ENCODE assay signal across 13 mouse cellular contexts in genomic region chr1:43472046-43472649, GRCm38 (mm10). TPM values are rescaled to one million over a fixed set of nuclear protein-coding genes. Genes with fewer than 3 reads are reported as not detected.
DNase-seq lines count a peak whose midpoint lies in the region; ATAC-seq and TF ChIP-seq lines count a peak whose summit lies in the region.
"Had no signal": no experiment of that assay in that cellular context is flagged by ENCODE, and none has a peak within 500 bp of the region (broad histone marks: within the 10 kb centered on the region; RNA-seq: fewer than 3 reads in every experiment).

No protein-coding gene starts in this region.

- H3K36me3 ChIP-seq in ES-Bruce4 (ENCODE audit: control insufficient read depth, insufficient read depth, low read length, poor library complexity, severe bottlenecking) = no peaks in the 10 kb centered on the region
- H3K36me3 ChIP-seq in hindbrain, embryonic 11.5 days (ENCODE audit: control insufficient read depth, insufficient read depth, low read length) = no peaks in the 10 kb centered on the region
- H3K36me3 ChIP-seq in midbrain, embryonic 13.5 days = no peaks in the 10 kb centered on the region
- H3K36me3 ChIP-seq: heart, embryonic 13.5 days; hindbrain, embryonic 13.5 days had no signal

- WGBS in large intestine, adult 2 months = 37% methylated on average over 8 of the region's 8 CpGs
- WGBS in hindbrain, embryonic 11.5 days = 85% methylated on average over 8 of the region's 8 CpGs
- 86% methylated on average over 8 of the region's 8 CpGs for WGBS in midbrain, embryonic 13.5 days

- peak overlapping the region; percentile 1; the same call in 1 of the 2 replicates for H3K27ac ChIP-seq in gastrocnemius, adult 2 months
- 0 out of 2 replicates have a peak overlapping the region, but pooled peaks have one; percentile 6 for H3K27ac ChIP-seq in ES-Bruce4 (ENCODE audit: insufficient read depth, low read length)
- no peak overlapping the region for H3K27ac ChIP-seq in hindbrain, embryonic 11.5 days (ENCODE audit: low read depth, low read length)
- H3K27ac ChIP-seq in midbrain, embryonic 13.5 days = no peak overlapping the region
- H3K27ac ChIP-seq: heart, embryonic 13.5 days; hindbrain, embryonic 13.5 days had no signal

- no peaks in the 10 kb centered on the region for H3K9me3 ChIP-seq in ES-Bruce4 (replicated peaks; ENCODE audit: control insufficient read depth, insufficient read depth, low read length, poor library complexity, severe bottlenecking)
- no peaks in the 10 kb centered on the region for H3K9me3 ChIP-seq in hindbrain, embryonic 11.5 days (ENCODE audit: control insufficient read depth, low read length)
- no peaks in the 10 kb centered on the region for H3K9me3 ChIP-seq in midbrain, embryonic 13.5 days
- H3K9me3 ChIP-seq: heart, embryonic 13.5 days; hindbrain, embryonic 13.5 days had no signal

- no peak for ATAC-seq in hindbrain, embryonic 11.5 days (ENCODE audit: low FRiP score)
- ATAC-seq in midbrain, embryonic 13.5 days = no peak

- intact Hi-C loops in gastrocnemius, adult 2 months (cut with DNase I) = no loop called here
- intact Hi-C loops in gastrocnemius, postnatal 14 days (cut with DNase I; ENCODE audit: low total_unique reads) = no loop called here

- no peak for TF ChIP-seq CTCF in gastrocnemius, adult 2 months (IDR thresholded peaks at IDR 0.05)
- TF ChIP-seq CTCF in ES-Bruce4 (IDR thresholded peaks at IDR 0.05; ENCODE audit: low read depth, low read length) = no peak

- no peak for DNase-seq in gastrocnemius, adult 2 months
- DNase-seq in gastrocnemius, postnatal 14 days = no peak
- peak; percentile 77 for DNase-seq in large intestine, adult 2 months (ENCODE audit: low read depth, low spot score)
- DNase-seq in lung, postnatal 4 days = peak; percentile 39 to 69
- DNase-seq in testis, postnatal 14 days (ENCODE audit: low spot score) = no peak
- no peak for DNase-seq in hindbrain, embryonic 11.5 days (ENCODE audit: low spot score)
- DNase-seq: cerebellum, adult 9-10 months; kidney, postnatal 10 days; layer of hippocampus, postnatal 36 days had no signal

- H3K4me1 ChIP-seq in ES-Bruce4 (ENCODE audit: control insufficient read depth, insufficient read depth, low read length) = peaks cover 1% of the 10 kb centered on the region
- no peaks in the 10 kb centered on the region for H3K4me1 ChIP-seq in hindbrain, embryonic 11.5 days (replicated peaks; ENCODE audit: control insufficient read depth, insufficient read depth, low read length)
- peaks cover 36% of the 10 kb centered on the region for H3K4me1 ChIP-seq in midbrain, embryonic 13.5 days (replicated peaks)

- H3K27me3 ChIP-seq in ES-Bruce4 (ENCODE audit: control insufficient read depth, insufficient read depth, low read length, poor library complexity, severe bottlenecking) = no peaks in the 10 kb centered on the region
- no peaks in the 10 kb centered on the region for H3K27me3 ChIP-seq in hindbrain, embryonic 11.5 days (ENCODE audit: control insufficient read depth, insufficient read depth, low read length)
- no peaks in the 10 kb centered on the region for H3K27me3 ChIP-seq in midbrain, embryonic 13.5 days
- H3K27me3 ChIP-seq: heart, embryonic 13.5 days; hindbrain, embryonic 13.5 days had no signal

- no peak overlapping the region for H3K4me2 ChIP-seq in hindbrain, embryonic 11.5 days (replicated peaks; ENCODE audit: low read depth, low read length)
- H3K4me2 ChIP-seq in midbrain, embryonic 13.5 days (replicated peaks) = no peak overlapping the region
- H3K4me2 ChIP-seq: heart, embryonic 13.5 days; hindbrain, embryonic 13.5 days had no signal

- no peak overlapping the region for H3K9ac ChIP-seq in ES-Bruce4 (ENCODE audit: low read depth, poor library complexity, severe bottlenecking)
- H3K9ac ChIP-seq in hindbrain, embryonic 11.5 days (ENCODE audit: low read depth, low read length) = no peak overlapping the region
- no peak overlapping the region for H3K9ac ChIP-seq in midbrain, embryonic 13.5 days (replicated peaks)
- H3K9ac ChIP-seq: heart, embryonic 13.5 days; hindbrain, embryonic 13.5 days had no signal

- TF ChIP-seq EP300 in ES-Bruce4 (IDR thresholded peaks at IDR 0.05; ENCODE audit: insufficient read depth, low read depth, low read length) = no peak

- no peak overlapping the region for H3K4me3 ChIP-seq in gastrocnemius, adult 2 months
- no peak overlapping the region for H3K4me3 ChIP-seq in ES-Bruce4 (ENCODE audit: low read depth, low read length)
- no peak overlapping the region for H3K4me3 ChIP-seq in hindbrain, embryonic 11.5 days (ENCODE audit: low read depth, low read length)
- no peak overlapping the region for H3K4me3 ChIP-seq in midbrain, embryonic 13.5 days (replicated peaks)
- H3K4me3 ChIP-seq: heart, embryonic 13.5 days; hindbrain, embryonic 13.5 days had no signal

- TF ChIP-seq POLR2A in ES-Bruce4 (IDR thresholded peaks at IDR 0.05; ENCODE audit: insufficient read depth, low read length) = no peak

RNA-seq across cellular contexts. Expression of gene Nck2, which starts 27.8 kb away (rescaled TPM):
- total RNA-seq in gastrocnemius, adult 2 months (2021) = 10 to 100 TPM; 18.0 to 18.6 TPM
- 10 to 100 TPM; 18.6 to 24.1 TPM for total RNA-seq in gastrocnemius, postnatal 14 days (2021)
- 19.8 and 21.2 TPM in 2 replicates for polyA plus RNA-seq in ES-Bruce4 (2011; ENCODE audit: insufficient read depth, insufficient read length, low read depth, missing spikeins)
- 29.8 and 42.0 TPM in 2 replicates for polyA plus RNA-seq in large intestine, adult 2 months (2012; rRNA removed)
- 31.9 and 35.5 TPM in 2 replicates for polyA plus RNA-seq in hindbrain, embryonic 11.5 days (2014; fragmentation: Nextera tagmentation; extraction: Ambion mirVana)
- polyA plus RNA-seq in midbrain, embryonic 13.5 days (2015; fragmentation: Nextera tagmentation; extraction: Ambion mirVana) = 31.8 and 35.4 TPM in 2 replicates

Comparison
In these comparisons a context has a peak if more than half of its experiments do, and no peak if none do; other contexts are left out.
1. DNase-seq: peak in large intestine, adult 2 months (single experiment) and lung, postnatal 4 days (2 of 2); none in gastrocnemius, adult 2 months (single experiment), gastrocnemius, postnatal 14 days (single experiment), testis, postnatal 14 days (single experiment) and hindbrain, embryonic 11.5 days (single experiment).
2. H3K27ac ChIP-seq: peak in gastrocnemius, adult 2 months (single experiment) and ES-Bruce4 (single experiment); none in hindbrain, embryonic 11.5 days (single experiment) and midbrain, embryonic 13.5 days (single experiment).